Mouse (Mus musculus): ENCODE results near the gene Rlim. TPM values are rescaled to one million over a fixed set of nuclear protein-coding genes. Genes with fewer than 3 reads are reported as not detected.

Gene Rlim
- polyA plus RNA-seq, 1 experiment, result 7.1 TPM

- Histone ChIP-seq H3K27me3 (ENCODE audit: control insufficient read depth, insufficient read depth, low read length) (no peaks in the 10 kb centered on the region), H3K27ac (ENCODE audit: control insufficient read depth, insufficient read depth, low read depth, low read length) (no peak overlapping the region), H3K4me3 (ENCODE audit: control insufficient read depth, low read depth, low read length) (no peak overlapping the region), H3K4me1 (ENCODE audit: control insufficient read depth, insufficient read depth, low read length) (peaks cover 2% of the 10 kb centered on the region; the same call in 1 of the 2 replicates), H3K36me3 (ENCODE audit: control insufficient read depth, insufficient read depth, low read length) (no peaks in the 10 kb centered on the region)
- TF ChIP-seq POLR2A (IDR thresholded peaks at IDR 0.05; ENCODE audit: control insufficient read depth, low read depth, low read length) (no peak), CTCF (IDR thresholded peaks at IDR 0.05; ENCODE audit: control insufficient read depth, insufficient read depth, insufficient replicate concordance, low read depth, low read length) (no peak)
These were observed 9.3 kb upstream of the Rlim start for GRCm38 (mm10) chrX:103990392-103990791.

GRCm38 (mm10) chrX:103987215-103987964, 6.3 kb upstream of the Rlim start:
- no peaks in the 10 kb centered on the region for H3K27me3 ChIP-seq (ENCODE audit: control insufficient read depth, insufficient read depth, low read length)

DNA sequence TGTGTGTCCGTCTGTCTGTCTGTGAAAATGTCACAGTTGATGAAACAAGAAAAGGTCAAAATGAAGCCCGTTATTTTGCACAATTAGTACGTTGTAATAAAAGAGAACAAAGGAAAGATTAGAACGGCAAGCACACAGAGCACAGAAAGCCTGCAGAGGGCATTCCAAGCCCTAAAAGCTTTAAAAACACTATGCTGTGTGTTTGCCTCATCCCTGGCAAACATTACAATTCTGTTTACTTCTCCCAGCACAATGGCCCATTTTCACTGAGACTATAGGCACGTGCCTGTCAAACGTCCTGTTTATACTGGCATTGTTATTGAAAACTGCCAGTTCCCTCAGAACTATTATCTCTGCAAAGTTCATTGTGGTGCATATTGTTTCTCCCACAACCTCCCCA, 5.1 kb upstream of the Rlim start:
- Histone ChIP-seq H3K4me3 (ENCODE audit: control insufficient read depth, low read depth, low read length) (no peak overlapping the region), H3K4me1 (ENCODE audit: control insufficient read depth, insufficient read depth, low read length) (peaks cover 2% of the 10 kb centered on the region; the same call in 1 of the 2 replicates), H3K27me3 (ENCODE audit: control insufficient read depth, insufficient read depth, low read length) (no peaks in the 10 kb centered on the region), H3K27ac (ENCODE audit: control insufficient read depth, insufficient read depth, low read depth, low read length) (peak overlapping the region; percentile 17; the same call in 1 of the 2 replicates), H3K36me3 (ENCODE audit: control insufficient read depth, insufficient read depth, low read length) (no peaks in the 10 kb centered on the region)
- TF ChIP-seq POLR2A (IDR thresholded peaks at IDR 0.05; ENCODE audit: control insufficient read depth, low read depth, low read length) (no peak), CTCF (IDR thresholded peaks at IDR 0.05; ENCODE audit: control insufficient read depth, insufficient read depth, insufficient replicate concordance, low read depth, low read length) (no peak)

More at GRCm38 (mm10) chrX:103987215-103987964, 6.3 kb upstream of the Rlim start:
- Histone ChIP-seq H3K27ac (ENCODE audit: control insufficient read depth, insufficient read depth, low read depth, low read length) (peak overlapping the region; percentile 74), H3K36me3 (ENCODE audit: control insufficient read depth, insufficient read depth, low read length) (no peaks in the 10 kb centered on the region), H3K4me3 (ENCODE audit: control insufficient read depth, low read depth, low read length) (no peak overlapping the region), H3K4me1 (ENCODE audit: control insufficient read depth, insufficient read depth, low read length) (peaks cover 2% of the 10 kb centered on the region; the same call in 1 of the 2 replicates)
- TF ChIP-seq POLR2A (IDR thresholded peaks at IDR 0.05; ENCODE audit: control insufficient read depth, low read depth, low read length), result no peak

DNA sequence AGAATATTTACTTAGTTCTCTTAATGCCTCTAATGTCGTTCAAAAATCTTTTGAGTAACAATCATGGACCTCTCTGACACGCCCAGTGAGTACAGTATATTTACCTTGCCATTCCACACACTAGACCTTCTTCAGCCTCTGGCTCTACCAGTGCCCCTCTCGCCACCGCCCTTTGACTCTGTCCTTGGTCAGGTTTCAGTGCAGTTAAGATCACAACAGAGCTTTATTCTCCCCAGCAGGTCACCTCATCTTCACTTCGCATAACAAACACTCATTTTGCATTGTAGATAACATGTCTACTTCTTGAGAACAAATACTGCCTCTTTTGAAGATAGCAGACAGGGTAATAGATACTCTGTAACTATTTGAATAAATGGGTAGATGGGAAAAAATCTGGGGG, 3.9 kb upstream of the Rlim start:
- Histone ChIP-seq H3K27ac (ENCODE audit: control insufficient read depth, insufficient read depth, low read depth, low read length) (no peak overlapping the region), H3K36me3 (ENCODE audit: control insufficient read depth, insufficient read depth, low read length) (no peaks in the 10 kb centered on the region), H3K27me3 (ENCODE audit: control insufficient read depth, insufficient read depth, low read length) (no peaks in the 10 kb centered on the region), H3K4me3 (ENCODE audit: control insufficient read depth, low read depth, low read length) (no peak overlapping the region), H3K4me1 (ENCODE audit: control insufficient read depth, insufficient read depth, low read length) (peaks cover 2% of the 10 kb centered on the region; the same call in 1 of the 2 replicates)
- TF ChIP-seq POLR2A (IDR thresholded peaks at IDR 0.05; ENCODE audit: control insufficient read depth, low read depth, low read length) (no peak), CTCF (IDR thresholded peaks at IDR 0.05; ENCODE audit: control insufficient read depth, insufficient read depth, insufficient replicate concordance, low read depth, low read length) (no peak)

DNA sequence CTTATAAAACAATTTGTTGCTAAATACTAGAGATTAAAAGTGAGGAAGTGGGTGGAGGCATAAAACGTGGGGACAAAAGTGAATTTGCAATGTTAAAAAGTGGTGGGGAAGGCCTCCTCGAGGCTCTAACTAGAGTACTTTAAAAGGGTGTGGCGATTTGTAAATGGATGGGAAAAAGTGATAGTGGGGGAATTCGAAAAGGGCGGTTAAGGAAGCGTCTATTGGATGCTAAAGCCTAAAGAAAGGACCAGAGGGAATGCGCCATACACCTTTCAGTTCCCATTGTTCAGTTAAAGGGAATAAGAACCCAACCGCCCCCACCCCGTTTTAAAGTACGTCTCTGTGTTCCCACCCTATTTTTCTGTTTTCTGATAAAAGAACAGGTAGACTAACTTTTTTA, 722 bp upstream of the Rlim start:
- Histone ChIP-seq H3K4me1 (ENCODE audit: control insufficient read depth, insufficient read depth, low read length) (no peaks in the 10 kb centered on the region), H3K36me3 (ENCODE audit: control insufficient read depth, insufficient read depth, low read length) (no peaks in the 10 kb centered on the region), H3K27me3 (ENCODE audit: control insufficient read depth, insufficient read depth, low read length) (no peaks in the 10 kb centered on the region), H3K4me3 (ENCODE audit: control insufficient read depth, low read depth, low read length) (peak overlapping the region; percentile 54), H3K27ac (ENCODE audit: control insufficient read depth, insufficient read depth, low read depth, low read length) (peak overlapping the region; percentile 91)
- TF ChIP-seq POLR2A (IDR thresholded peaks at IDR 0.05; ENCODE audit: control insufficient read depth, low read depth, low read length) (no peak), CTCF (IDR thresholded peaks at IDR 0.05; ENCODE audit: control insufficient read depth, insufficient read depth, insufficient replicate concordance, low read depth, low read length) (no peak)

DNA sequence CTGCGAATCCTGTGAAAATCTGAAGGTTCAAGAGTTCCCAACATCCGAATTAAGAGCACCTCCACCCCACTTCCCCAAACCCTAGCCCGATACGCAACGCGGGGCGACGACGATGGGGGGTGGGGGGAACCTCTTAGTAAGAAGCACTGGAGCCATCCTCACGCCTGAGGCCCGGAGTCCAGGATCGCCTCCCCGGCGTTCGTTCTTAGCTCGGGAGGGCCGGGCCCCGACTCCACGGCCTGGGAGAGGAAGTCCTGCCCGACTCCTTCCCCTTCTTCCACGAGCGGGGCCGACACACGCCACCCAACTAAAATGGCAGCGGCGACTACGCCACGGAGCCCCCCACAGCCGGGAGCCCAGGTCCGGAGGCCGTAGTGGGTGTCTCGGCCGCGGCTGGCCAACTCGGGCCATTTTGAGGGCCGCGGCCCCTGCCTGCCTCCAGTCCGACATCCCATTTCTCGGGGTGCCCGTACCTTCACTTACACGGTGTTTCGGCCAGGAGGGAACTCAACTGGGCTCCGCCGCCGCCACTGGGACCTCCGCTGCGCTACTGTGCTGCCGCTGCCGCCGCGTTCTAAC, 405 bp downstream of the Rlim start:
- peak overlapping the region; percentile 93 for H3K4me3 ChIP-seq (ENCODE audit: control insufficient read depth, low read depth, low read length)
- H3K27me3 ChIP-seq (ENCODE audit: control insufficient read depth, insufficient read depth, low read length), result no peaks in the 10 kb centered on the region
- no peak for TF ChIP-seq POLR2A (IDR thresholded peaks at IDR 0.05; ENCODE audit: control insufficient read depth, low read depth, low read length)
- no peak for TF ChIP-seq CTCF (IDR thresholded peaks at IDR 0.05; ENCODE audit: control insufficient read depth, insufficient read depth, insufficient replicate concordance, low read depth, low read length)
- peak overlapping the region; percentile 91 for H3K27ac ChIP-seq (ENCODE audit: control insufficient read depth, insufficient read depth, low read depth, low read length)
- H3K36me3 ChIP-seq (ENCODE audit: control insufficient read depth, insufficient read depth, low read length), result no peaks in the 10 kb centered on the region
- no peaks in the 10 kb centered on the region for H3K4me1 ChIP-seq (ENCODE audit: control insufficient read depth, insufficient read depth, low read length)

DNA sequence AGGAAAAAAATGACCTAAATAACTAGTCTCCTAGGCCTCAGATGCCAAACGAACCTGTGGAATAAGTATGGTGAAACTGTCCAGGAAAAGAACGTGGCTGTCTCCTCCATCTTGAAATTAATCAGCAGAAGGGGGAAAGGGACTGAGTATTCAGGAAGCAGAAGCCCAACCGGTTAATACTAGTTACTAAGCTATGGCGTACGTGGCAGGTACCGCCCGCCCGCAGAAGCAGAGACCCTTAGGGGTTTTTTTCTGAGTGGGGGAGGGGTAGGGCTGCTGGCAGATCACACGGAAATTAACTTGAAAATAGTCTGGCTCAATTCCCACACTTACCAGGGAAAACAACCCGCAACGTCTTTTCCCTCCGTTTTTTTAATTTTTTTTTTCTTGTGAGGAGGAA, 1.0 kb downstream of the Rlim start:
- Histone ChIP-seq H3K4me1 (ENCODE audit: control insufficient read depth, insufficient read depth, low read length) (no peaks in the 10 kb centered on the region), H3K27ac (ENCODE audit: control insufficient read depth, insufficient read depth, low read depth, low read length) (peak overlapping the region; percentile 91), H3K36me3 (ENCODE audit: control insufficient read depth, insufficient read depth, low read length) (no peaks in the 10 kb centered on the region), H3K4me3 (ENCODE audit: control insufficient read depth, low read depth, low read length) (peak overlapping the region; percentile 93), H3K27me3 (ENCODE audit: control insufficient read depth, insufficient read depth, low read length) (no peaks in the 10 kb centered on the region)
- no peak for TF ChIP-seq CTCF (IDR thresholded peaks at IDR 0.05; ENCODE audit: control insufficient read depth, insufficient read depth, insufficient replicate concordance, low read depth, low read length)
- TF ChIP-seq POLR2A (IDR thresholded peaks at IDR 0.05; ENCODE audit: control insufficient read depth, low read depth, low read length), result no peak

Data from testis, adult 2 months (tissue).